Mouse (Mus musculus): ENCODE measurements at regions not wholly inside any gene's neighbourhood (a gene's known extent, or its start where the extent isn't known, plus 50 kb on each side); places are given as distances from the start of the nearest gene placed in this dataset.

DNA sequence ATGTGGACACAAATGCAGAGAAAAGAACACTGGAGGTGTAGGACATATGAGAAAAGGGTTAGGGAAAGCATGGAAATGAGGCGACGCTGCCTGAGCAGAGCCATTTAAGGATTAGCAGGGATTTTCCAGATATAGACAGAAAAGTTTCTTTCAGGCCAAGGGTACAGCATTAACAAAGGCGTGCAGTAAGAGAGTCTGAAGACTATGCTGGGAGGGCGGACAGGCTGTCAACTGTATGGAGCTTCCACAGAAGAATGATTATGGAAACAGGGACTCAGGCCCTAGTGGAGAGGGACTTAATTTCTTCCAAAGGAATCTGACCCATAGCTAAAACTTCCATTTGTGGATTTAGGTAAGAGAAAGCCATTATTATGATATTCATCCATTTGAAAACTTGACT is 511.3 kb upstream of the Stxbp6 start:
- no peak for TF ChIP-seq CTCF (IDR thresholded peaks at IDR 0.05)
- TF ChIP-seq EP300 (IDR thresholded peaks at IDR 0.05; ENCODE audit: insufficient read depth, low read depth, low read length): no peak

Data from heart, adult 2 months (tissue).